Mouse (Mus musculus) kidney, adult 2 months (tissue): ENCODE measurements around the gene Atp12a. TPM values are rescaled to one million over a fixed set of nuclear protein-coding genes. Genes with fewer than 3 reads are reported as not detected.

Experiments
- DNase-seq: peaks from one replicate; pipeline ENCODE4 v3.0.0; 2021
- H3K27ac ChIP-seq: fragments of 200-500 bp; 2 replicates; pipeline ENCODE4 v1.5.1; 2012; ENCODE audit warnings: low read depth, low read length, control low read depth, inconsistent platforms; ENCODE audit not compliant: insufficient read depth
- H3K27me3 ChIP-seq: fragments of 200-500 bp; replicated peaks from 2 replicates; pipeline ENCODE4 v1.6.1; 2012; ENCODE audit warnings: mild to moderate bottlenecking, moderate library complexity, low read length, inconsistent platforms; ENCODE audit not compliant: control insufficient read depth, insufficient read depth
- H3K36me3 ChIP-seq: fragments of 200-500 bp; 2 replicates; pipeline ENCODE4 v1.6.1; 2012; ENCODE audit warnings: mild to moderate bottlenecking, moderate library complexity, low read length, inconsistent platforms; ENCODE audit not compliant: control insufficient read depth, insufficient read depth
- H3K4me1 ChIP-seq: fragments of 200-500 bp; 2 replicates; pipeline ENCODE4 v1.6.1; 2011; ENCODE audit warnings: low read length; ENCODE audit not compliant: control insufficient read depth, insufficient read depth
- H3K4me3 ChIP-seq: fragments of 200-500 bp; 2 replicates; pipeline ENCODE4 v1.5.1; 2011; ENCODE audit warnings: mild to moderate bottlenecking, low read depth, low read length, control low read depth; ENCODE audit not compliant: insufficient read depth
- CTCF ChIP-seq: fragments of 200-500 bp; conservative IDR thresholded peaks from 2 replicates; pipeline ENCODE4 v1.5.1; 2011; ENCODE audit warnings: low read depth, mild to moderate bottlenecking, control low read depth, low read length, moderate library complexity, mixed read lengths; ENCODE audit not compliant: insufficient read depth, insufficient read length
- POLR2A ChIP-seq: fragments of 200-500 bp; IDR thresholded peaks from one replicate; pipeline ENCODE4 v1.6.1; 2011; ENCODE audit warnings: low read depth, low read length, control low read depth
- WGBS: fragments of 180-500 bp; shearing (Covaris S2); methylation state at CpG from one replicate; pipeline ENCODE4 v1.1.7; 2018; 5-methylcytosine and 5-hydroxymethylcytosine counted together
- polyA plus RNA-seq: library from polyadenylated mRNA; depleted of rRNA; stranded (reverse); fragments of >200 nt; gene quantifications from 2 replicates; pipeline ENCODE4 v1.2.3, GENCODE M21; 2012; rRNA removed

Gene Atp12a
- 0.22 and 0.25 TPM in 2 replicates for polyA plus RNA-seq

DNA sequence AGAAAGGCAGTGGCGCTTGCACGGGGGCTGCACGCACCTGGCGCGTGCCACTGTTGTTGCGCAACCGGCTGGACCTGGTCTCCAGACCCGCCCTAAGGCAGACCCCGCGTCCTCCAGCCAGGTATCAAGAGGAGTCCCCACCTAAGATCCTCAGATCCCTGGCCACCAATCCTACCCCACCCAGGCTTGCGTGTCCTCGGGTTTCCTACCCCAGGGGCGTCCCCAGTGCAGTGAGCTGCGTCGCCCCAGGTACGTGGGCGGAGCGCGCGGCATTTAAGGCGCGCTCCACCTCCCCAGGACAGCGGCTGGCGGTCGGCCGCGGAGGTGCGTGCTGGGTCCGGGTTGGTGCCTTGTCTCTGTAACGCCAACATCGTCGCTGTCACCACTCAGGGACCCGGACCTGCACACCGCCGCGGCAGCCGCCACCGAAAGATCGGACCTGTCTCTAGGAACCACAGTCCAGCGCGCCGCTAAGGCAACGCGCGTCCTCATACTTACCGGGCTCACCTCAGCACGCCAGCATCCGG lies at the start of gene Atp12a:
Atp12a (plus strand) TSS at position 358 of the 527 bp plus-strand sequence.
- 1% methylated on average over 48 of the region's 48 CpGs for WGBS
- TF ChIP-seq CTCF (no peak), POLR2A (no peak)
- 0 out of 2 replicates have a peak within 1 kb of the TSS, but pooled peaks have one; percentile 6 for H3K4me3 ChIP-seq
- no peak within 1 kb of the TSS for H3K27ac ChIP-seq
- H3K27me3 ChIP-seq, result no peaks in the 10 kb centered on the region
- H3K4me1 ChIP-seq, result no peaks in the 10 kb centered on the region; the same call in 1 of the 2 replicates
- no peaks in the 10 kb centered on the region for H3K36me3 ChIP-seq
- no peak for DNase-seq

DNA sequence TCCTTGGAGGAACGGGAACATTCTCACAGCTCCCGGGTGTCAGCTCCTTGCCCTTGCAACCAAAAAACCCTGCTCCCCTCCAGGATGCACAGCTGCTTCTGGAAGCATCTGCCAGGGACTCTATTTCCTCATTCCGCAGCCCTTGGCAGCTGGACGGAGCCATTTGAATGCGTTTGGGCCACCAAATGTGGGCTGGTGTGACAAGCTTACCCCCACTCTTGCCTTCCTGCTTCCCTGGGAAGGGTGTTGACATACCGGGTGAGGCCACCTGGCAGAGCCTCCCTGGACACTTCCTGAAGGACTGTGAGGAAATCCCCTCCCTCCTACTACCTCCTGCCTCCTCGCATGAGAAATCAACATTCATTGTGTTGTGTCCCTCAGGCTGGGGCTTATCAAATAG lies 49.3 kb upstream of the Atp12a start:
- TF ChIP-seq CTCF (no peak), POLR2A (no peak)
- Histone ChIP-seq H3K27ac (no peak overlapping the region), H3K27me3 (no peaks in the 10 kb centered on the region), H3K36me3 (no peaks in the 10 kb centered on the region), H3K4me3 (no peak overlapping the region), H3K4me1 (no peaks in the 10 kb centered on the region)
- no peak for DNase-seq
- WGBS, result 56% methylated on average over 7 of the region's 7 CpGs

DNA sequence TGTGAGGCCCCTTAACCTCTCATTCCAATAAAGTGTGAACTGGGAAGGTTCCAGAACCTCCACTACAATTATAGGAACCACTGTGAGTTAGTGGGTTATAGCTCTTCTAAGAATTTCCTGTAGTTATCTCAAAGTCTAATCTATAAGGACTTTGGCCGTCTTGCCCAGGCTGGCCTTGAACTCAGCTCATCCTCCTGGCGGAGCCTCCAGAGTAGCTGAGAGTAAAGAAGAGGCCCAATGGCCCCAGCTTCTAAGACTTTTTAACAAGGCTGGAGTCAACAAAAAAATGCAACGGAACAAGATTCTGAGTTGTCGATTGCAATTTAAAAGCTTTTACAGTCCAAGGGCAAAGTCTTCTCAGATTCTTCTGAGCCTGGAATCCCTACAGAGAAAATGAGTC lies 48.5 kb upstream of the Atp12a start:
- no peak for TF ChIP-seq POLR2A
- TF ChIP-seq CTCF, result no peak
- H3K4me1 ChIP-seq, result no peaks in the 10 kb centered on the region
- H3K4me3 ChIP-seq, result no peak overlapping the region
- H3K36me3 ChIP-seq, result no peaks in the 10 kb centered on the region
- no peak overlapping the region for H3K27ac ChIP-seq
- H3K27me3 ChIP-seq, result no peaks in the 10 kb centered on the region
- 86% methylated on average over 4 of the region's 4 CpGs for WGBS
- DNase-seq, result no peak

DNA sequence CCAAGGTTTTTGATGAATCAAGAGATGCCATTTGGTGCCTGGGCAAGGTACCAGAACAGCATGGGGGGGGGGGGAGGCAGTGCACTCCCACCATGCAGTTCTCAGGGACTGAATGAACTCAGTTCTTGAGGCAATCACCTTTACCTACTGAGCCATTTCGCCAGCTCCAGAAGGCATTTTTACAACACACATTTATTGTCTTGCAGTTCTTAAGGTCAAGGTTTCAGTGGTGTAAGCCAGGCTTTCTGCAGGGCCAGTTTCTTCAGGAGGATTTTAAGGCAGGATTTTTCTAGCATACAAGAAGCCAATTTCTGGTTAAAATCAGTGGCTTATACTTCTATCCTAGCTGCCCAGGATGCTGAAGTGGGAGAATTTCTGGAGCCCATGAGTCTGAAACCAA lies 41.9 kb upstream of the Atp12a start:
- no peak for DNase-seq
- no peaks in the 10 kb centered on the region for H3K36me3 ChIP-seq
- no peaks in the 10 kb centered on the region for H3K4me1 ChIP-seq
- whole genome bisulfite sequencing, result 49% methylated on average over 1 of the region's 1 CpGs
- no peaks in the 10 kb centered on the region for H3K27me3 ChIP-seq
- H3K4me3 ChIP-seq, result no peak overlapping the region
- TF ChIP-seq POLR2A (no peak), CTCF (no peak)
- no peak overlapping the region for H3K27ac ChIP-seq

DNA sequence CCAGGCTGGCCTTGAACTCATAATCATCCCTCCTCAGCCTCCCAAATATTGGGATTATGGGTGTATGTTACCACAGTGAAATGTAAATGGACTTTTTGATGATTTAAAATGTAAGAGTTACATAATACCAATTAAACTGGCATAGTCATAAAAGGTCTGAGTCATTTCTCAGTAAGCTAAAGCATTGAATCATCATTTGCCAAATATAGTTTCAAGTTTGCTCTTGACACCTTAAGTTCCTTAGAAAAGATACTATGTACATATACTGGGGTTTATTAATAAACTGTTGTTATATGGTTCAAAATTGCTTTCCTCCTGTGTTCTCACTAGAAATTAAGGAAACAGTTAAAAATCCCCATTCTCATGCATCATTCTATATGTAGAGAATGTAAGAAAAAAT lies 39.8 kb upstream of the Atp12a start:
- Histone ChIP-seq H3K4me1 (no peaks in the 10 kb centered on the region), H3K36me3 (no peaks in the 10 kb centered on the region), H3K27me3 (no peaks in the 10 kb centered on the region), H3K4me3 (no peak overlapping the region), H3K27ac (no peak overlapping the region)
- TF ChIP-seq POLR2A, result no peak
- TF ChIP-seq CTCF, result no peak
- no peak for DNase-seq

DNA sequence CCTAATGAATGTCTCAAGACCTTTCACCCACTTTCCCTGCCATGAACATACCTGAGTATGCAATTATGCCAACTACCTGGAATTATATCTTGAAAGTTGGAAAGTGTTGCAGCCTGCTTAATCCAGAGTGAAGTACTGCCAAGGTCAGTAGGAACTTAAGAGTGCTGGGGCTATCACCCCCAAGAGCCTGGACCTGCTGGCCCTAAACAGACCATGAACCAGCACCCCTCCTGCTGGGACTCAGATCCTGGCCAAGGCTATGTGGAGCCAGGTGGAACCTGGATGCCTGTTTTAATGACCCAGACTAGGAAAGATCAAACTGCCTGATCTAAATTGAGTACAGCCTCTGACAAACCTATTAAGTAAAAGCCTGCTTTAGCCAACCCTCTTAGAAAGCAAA lies 31.2 kb upstream of the Atp12a start:
- TF ChIP-seq POLR2A (no peak), CTCF (no peak)
- no peaks in the 10 kb centered on the region for H3K4me1 ChIP-seq
- no peaks in the 10 kb centered on the region for H3K27me3 ChIP-seq
- no peak overlapping the region for H3K27ac ChIP-seq
- H3K36me3 ChIP-seq, result no peaks in the 10 kb centered on the region
- DNase-seq, result peak; percentile 46
- no peak overlapping the region for H3K4me3 ChIP-seq

DNA sequence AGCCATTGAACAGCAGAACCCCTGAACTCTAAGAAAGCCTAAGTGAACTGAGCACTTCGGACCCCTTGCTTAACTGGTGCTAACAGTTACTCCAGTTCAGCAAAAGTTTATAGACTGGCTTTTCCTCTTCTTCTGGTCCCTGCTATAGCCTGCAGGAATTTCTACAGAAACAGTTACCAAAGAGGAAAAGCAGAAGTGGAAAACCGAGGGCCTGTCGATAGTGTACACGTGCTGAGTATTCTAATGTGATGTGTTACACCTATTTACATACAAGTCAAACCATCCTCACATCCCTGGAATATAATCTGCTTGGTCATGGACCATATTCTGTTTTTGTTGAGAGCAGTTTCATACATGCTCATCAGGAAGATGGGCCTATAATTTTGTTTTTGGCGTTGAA lies 30.4 kb upstream of the Atp12a start:
- no peaks in the 10 kb centered on the region for H3K4me1 ChIP-seq
- TF ChIP-seq POLR2A (no peak), CTCF (no peak)
- H3K27me3 ChIP-seq, result no peaks in the 10 kb centered on the region
- no peak for DNase-seq
- H3K4me3 ChIP-seq, result no peak overlapping the region
- no peaks in the 10 kb centered on the region for H3K36me3 ChIP-seq
- WGBS, result 85% methylated on average over 5 of the region's 5 CpGs
- no peak overlapping the region for H3K27ac ChIP-seq

DNA sequence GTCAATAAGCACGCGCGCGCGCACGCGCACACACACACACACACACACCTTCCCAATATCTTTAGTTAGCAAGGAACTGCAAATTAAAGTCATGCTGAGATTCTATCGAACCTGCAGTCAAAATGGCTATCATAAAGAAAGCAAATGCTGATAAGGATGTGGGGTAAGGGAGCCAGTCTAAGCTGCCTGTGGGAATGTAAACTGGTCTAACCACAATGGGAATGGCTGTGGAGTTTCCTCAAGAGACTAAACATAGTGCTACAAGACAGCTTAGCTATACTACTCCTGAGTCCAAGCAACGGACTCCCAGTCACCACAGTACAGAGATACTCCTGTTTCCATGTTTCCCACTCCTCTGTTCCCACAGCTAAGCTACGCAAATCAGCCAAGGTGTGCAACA lies 28.8 kb upstream of the Atp12a start:
- 84% methylated on average over 10 of the region's 10 CpGs for WGBS
- Histone ChIP-seq H3K4me3 (no peak overlapping the region), H3K4me1 (no peaks in the 10 kb centered on the region), H3K27ac (no peak overlapping the region), H3K27me3 (no peaks in the 10 kb centered on the region), H3K36me3 (no peaks in the 10 kb centered on the region)
- DNase-seq, result no peak
- TF ChIP-seq CTCF (no peak), POLR2A (no peak)
